Mouse (Mus musculus) lung, adult 2 months (tissue): ENCODE data around the gene Cryba1.

Experiments
- CTCF ChIP-seq: fragments of 200-500 bp; IDR thresholded peaks from 2 replicates; pipeline ENCODE4 v1.5.1; 2011; ENCODE audit warnings: mild to moderate bottlenecking, low read length, control low read depth; ENCODE audit not compliant: insufficient read depth
- POLR2A ChIP-seq: fragments of 200-500 bp; IDR thresholded peaks from 2 replicates; pipeline ENCODE4 v1.6.1; 2011; ENCODE audit warnings: low read depth, mild to moderate bottlenecking, control low read depth, low read length, borderline replicate concordance; ENCODE audit errors: extremely low read depth

DNA sequence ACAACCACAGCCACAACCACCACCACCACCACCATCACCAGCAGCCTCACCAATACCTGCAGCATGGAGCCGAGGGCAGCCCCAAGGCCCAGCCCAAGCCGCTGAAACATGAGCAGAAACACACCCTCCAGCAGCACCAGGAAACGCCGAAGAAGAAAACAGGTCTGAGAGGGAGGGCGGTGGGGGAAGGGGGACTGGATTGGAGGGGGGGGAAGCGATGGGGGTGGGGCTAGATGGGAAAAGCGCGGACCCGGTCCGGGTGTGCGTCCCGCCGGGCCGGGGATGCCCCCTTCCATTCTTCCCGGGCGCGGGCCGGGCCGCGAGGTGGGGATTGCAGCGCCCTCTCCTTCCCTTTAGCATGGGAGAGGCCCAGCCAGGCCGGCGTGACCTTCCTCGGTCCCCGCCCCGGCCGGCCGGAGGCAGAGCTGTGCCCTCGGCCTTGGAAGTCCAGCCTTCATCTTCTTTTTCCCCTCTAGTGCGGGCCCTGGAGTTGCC lies 38.7 kb downstream of the Cryba1 start:
- TF ChIP-seq POLR2A (no peak; the same call in 1 of the 2 replicates), CTCF (no peak)
